Mouse (Mus musculus) hindbrain, embryonic 14.5 days (tissue): ENCODE measurements around the gene Bloc1s3. TPM values are rescaled to one million over a fixed set of nuclear protein-coding genes. Genes with fewer than 3 reads are reported as not detected.

Source experiments
- ATAC-seq: fragments of 200-750 bp; cut with Nextera tagmentation; 2 replicates; pipeline ENCODE4 v1.8.0; 2017; ENCODE audit warnings: moderate number of reproducible peaks, mild to moderate bottlenecking, moderate TSS enrichment, moderate library complexity; ENCODE audit not compliant: low FRiP score
- DNase-seq: peaks from one replicate; pipeline ENCODE4 v3.0.0-alpha.2; 2015; ENCODE audit warnings: low spot score
- H3K27ac ChIP-seq: fragments of 300-500 bp; sonication (generic); 2 replicates; pipeline ENCODE4 v1.5.1; 2014; ENCODE audit warnings: mild to moderate bottlenecking, moderate library complexity
- H3K27me3 ChIP-seq: fragments of 300-500 bp; sonication (generic); 2 replicates; pipeline ENCODE4 v1.6.1; 2014; ENCODE audit warnings: mild to moderate bottlenecking, low read length, mixed read lengths; ENCODE audit not compliant: control insufficient read depth, insufficient read depth
- H3K36me3 ChIP-seq: fragments of 300-500 bp; sonication (generic); replicated peaks from 2 replicates; pipeline ENCODE4 v1.6.1; 2014; ENCODE audit not compliant: control insufficient read depth, insufficient read depth
- H3K4me1 ChIP-seq: fragments of 300-500 bp; sonication (generic); replicated peaks from 2 replicates; pipeline ENCODE4 v1.6.1; 2014; ENCODE audit warnings: antibody characterized with exemption, low read length, mixed read lengths; ENCODE audit not compliant: control insufficient read depth, insufficient read depth
- H3K4me2 ChIP-seq: fragments of 300-500 bp; sonication (generic); replicated peaks from 2 replicates; pipeline ENCODE4 v1.6.1; 2014; ENCODE audit warnings: mild to moderate bottlenecking, moderate library complexity
- H3K4me3 ChIP-seq: fragments of 300-500 bp; sonication (generic); replicated peaks from 2 replicates; pipeline ENCODE4 v1.5.1; 2014; ENCODE audit warnings: mild to moderate bottlenecking, low read length
- H3K9ac ChIP-seq: fragments of 300-500 bp; sonication (generic); 2 replicates; pipeline ENCODE4 v1.6.1; 2014
- H3K9me3 ChIP-seq: fragments of 300-500 bp; sonication (generic); 2 replicates; pipeline ENCODE4 v1.6.1; 2016; ENCODE audit warnings: low read length; ENCODE audit not compliant: control insufficient read depth
- WGBS: fragments of 180-500 bp; shearing (Covaris S2); extraction: QIAGEN DNeasy Blood & Tissue Kit; methylation state at CpG from one replicate; pipeline ENCODE4 v1.1.7; 2014; 5-methylcytosine and 5-hydroxymethylcytosine counted together
- polyA plus RNA-seq: library from polyadenylated mRNA; unstranded; fragments of >200 nt; fragmentation: Nextera tagmentation; extraction: Ambion mirVana; gene quantifications from 2 replicates; pipeline ENCODE4 v1.2.1, GENCODE M21; 2014

The Bloc1s3 gene
- polyA plus RNA-seq, 1 experiment from 2014 or later: 3.6 TPM

DNA sequence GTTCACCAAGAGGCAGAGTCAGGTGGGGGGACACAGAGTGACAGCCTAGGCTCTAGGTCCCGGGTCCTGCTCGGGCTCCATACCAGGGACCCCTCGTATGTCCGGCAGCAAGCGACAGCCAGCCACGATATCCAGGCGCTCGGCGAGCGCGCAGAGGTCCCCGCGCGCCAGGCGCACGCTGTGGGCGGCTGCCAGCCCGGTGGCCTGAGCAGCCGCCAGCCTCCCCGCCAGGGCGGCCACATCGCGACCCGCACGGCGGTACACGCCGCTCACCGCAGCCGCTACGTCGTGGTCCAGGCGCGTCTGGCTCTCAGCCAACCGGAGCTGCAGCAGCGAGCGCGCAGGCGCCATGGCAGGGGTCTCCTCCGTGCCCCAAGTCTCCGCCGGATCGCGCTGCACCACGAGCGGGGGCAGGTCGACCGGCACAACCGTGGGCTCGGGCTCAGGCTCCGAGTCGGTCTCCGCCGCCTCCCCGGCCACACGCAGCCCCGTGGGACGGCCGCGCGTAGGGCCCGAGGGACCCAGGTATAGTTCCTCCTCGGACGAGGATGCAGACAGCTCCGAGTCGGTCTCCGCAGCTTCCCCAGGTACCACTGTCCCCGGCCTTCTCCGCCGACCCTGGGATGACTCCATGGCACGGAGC, 1.1 kb downstream of the Bloc1s3 start:
- H3K4me1 ChIP-seq: peaks cover 17% of the 10 kb centered on the region
- WGBS: under 1% methylated on average over 69 of the region's 71 CpGs
- H3K9ac ChIP-seq: peak overlapping the region; percentile 69
- H3K36me3 ChIP-seq: no peaks in the 10 kb centered on the region
- H3K4me3 ChIP-seq: peak overlapping the region; percentile 65
- no peak for ATAC-seq
- no peaks in the 10 kb centered on the region for H3K27me3 ChIP-seq
- peak overlapping the region; percentile 97 for H3K4me2 ChIP-seq
- peak; percentile 79 for DNase-seq
- H3K27ac ChIP-seq: peak overlapping the region; percentile 73
- no peaks in the 10 kb centered on the region for H3K9me3 ChIP-seq

GRCm38 (mm10) chr7:19506326-19506725, 1.8 kb downstream of the Bloc1s3 start:
- 21% methylated on average over 6 of the region's 6 CpGs for WGBS
- no peaks in the 10 kb centered on the region for H3K9me3 ChIP-seq
- H3K4me1 ChIP-seq: peaks cover 17% of the 10 kb centered on the region

DNA sequence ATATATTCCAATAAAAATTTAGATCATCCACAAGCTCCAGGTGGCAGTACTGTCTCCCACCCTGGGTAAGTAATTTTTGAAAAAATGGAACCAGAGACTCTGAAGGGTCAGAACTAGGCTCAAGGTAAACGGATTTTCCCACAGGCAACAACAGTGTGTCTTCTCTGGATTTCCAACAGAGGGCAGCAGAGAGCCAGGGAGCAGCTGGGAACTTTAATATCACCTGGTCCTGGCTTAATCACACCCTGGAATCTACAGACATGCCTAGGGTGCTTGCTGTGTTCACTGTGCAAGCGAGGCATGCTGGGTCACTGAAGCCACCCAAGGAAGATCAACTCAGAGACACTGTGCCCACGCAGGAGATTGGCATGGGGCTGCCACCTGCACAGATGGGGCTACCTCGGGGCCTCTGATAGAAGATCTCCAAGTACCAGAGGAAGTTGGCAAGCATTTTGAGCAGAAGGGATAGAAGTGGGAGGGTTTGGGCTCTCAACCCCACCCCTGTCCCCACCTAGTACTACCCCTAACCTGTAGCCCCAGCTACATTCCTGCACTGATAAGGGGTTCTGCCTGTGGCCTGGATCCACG, 4.6 kb downstream of the Bloc1s3 start:
- H3K4me1 ChIP-seq: peaks cover 10% of the 10 kb centered on the region; the same call in 1 of the 2 replicates
- H3K9ac ChIP-seq: no peak overlapping the region
- no peak overlapping the region for H3K4me2 ChIP-seq
- no peaks in the 10 kb centered on the region for H3K27me3 ChIP-seq
- 40% methylated on average over 5 of the region's 5 CpGs for WGBS
- H3K36me3 ChIP-seq: no peaks in the 10 kb centered on the region
- H3K4me3 ChIP-seq: no peak overlapping the region
- no peaks in the 10 kb centered on the region for H3K9me3 ChIP-seq
- ATAC-seq (no peak), DNase-seq (peak; percentile 63)
- H3K27ac ChIP-seq: no peak overlapping the region

More at GRCm38 (mm10) chr7:19506326-19506725, 1.8 kb downstream of the Bloc1s3 start:
- DNase-seq: no peak
- Histone ChIP-seq H3K27me3 (no peaks in the 10 kb centered on the region), H3K36me3 (no peaks in the 10 kb centered on the region), H3K9ac (no peak overlapping the region), H3K4me3 (peak overlapping the region; percentile 65), H3K4me2 (peak overlapping the region; percentile 97), H3K27ac (no peak overlapping the region)
- ATAC-seq: no peak

DNA sequence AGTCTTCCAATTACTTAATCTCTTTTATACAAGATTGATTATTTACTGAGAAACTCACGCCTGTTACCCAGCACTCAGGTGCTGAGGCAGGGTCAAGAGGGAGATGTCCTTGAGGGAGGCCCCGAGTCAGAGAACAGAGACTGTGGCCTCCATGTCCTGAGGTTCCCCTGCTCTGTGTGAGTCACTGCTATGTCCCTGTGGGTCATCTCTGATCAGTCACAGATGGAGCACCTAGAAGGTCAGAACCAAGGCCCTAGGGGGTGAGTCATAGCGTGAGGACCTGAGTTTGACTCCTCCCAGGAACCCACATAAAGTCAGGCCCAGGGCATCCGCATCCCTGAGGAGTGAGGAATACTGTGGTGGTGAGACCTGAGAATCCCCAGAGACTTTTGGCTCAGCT, 6.5 kb downstream of the Bloc1s3 start:
- Histone ChIP-seq H3K4me2 (no peak overlapping the region), H3K36me3 (no peaks in the 10 kb centered on the region), H3K9me3 (no peaks in the 10 kb centered on the region), H3K4me3 (no peak overlapping the region), H3K27me3 (no peaks in the 10 kb centered on the region), H3K9ac (no peak overlapping the region), H3K4me1 (peaks cover 2% of the 10 kb centered on the region; the same call in 1 of the 2 replicates), H3K27ac (no peak overlapping the region)
- ATAC-seq: no peak
- 73% methylated on average over 4 of the region's 4 CpGs for WGBS
- DNase-seq: no peak

- H3K4me1 ChIP-seq: no peaks in the 10 kb centered on the region
- H3K27ac ChIP-seq: no peak overlapping the region
- ATAC-seq (no peak), DNase-seq (no peak)
- H3K4me3 ChIP-seq: no peak overlapping the region
- no peaks in the 10 kb centered on the region for H3K9me3 ChIP-seq
- WGBS: 75% methylated on average over 12 of the region's 12 CpGs
- no peak overlapping the region for H3K9ac ChIP-seq
- H3K4me2 ChIP-seq: no peak overlapping the region
- H3K27me3 ChIP-seq: no peaks in the 10 kb centered on the region
- H3K36me3 ChIP-seq: no peaks in the 10 kb centered on the region
Observed at GRCm38 (mm10) chr7:19500420-19501363, 7.5 kb downstream of the Bloc1s3 start.

GRCm38 (mm10) chr7:19498326-19498725, 9.8 kb downstream of the Bloc1s3 start:
- Histone ChIP-seq H3K36me3 (no peaks in the 10 kb centered on the region), H3K9ac (no peak overlapping the region), H3K4me2 (no peak overlapping the region), H3K4me1 (no peaks in the 10 kb centered on the region), H3K27ac (no peak overlapping the region), H3K27me3 (0 out of 2 replicates have a peak, but pooled peaks cover 3% of the 10 kb centered on the region), H3K4me3 (no peak overlapping the region), H3K9me3 (no peaks in the 10 kb centered on the region)
- no peak for DNase-seq
- no peak for ATAC-seq
- WGBS: 79% methylated on average over 4 of the region's 4 CpGs

DNA sequence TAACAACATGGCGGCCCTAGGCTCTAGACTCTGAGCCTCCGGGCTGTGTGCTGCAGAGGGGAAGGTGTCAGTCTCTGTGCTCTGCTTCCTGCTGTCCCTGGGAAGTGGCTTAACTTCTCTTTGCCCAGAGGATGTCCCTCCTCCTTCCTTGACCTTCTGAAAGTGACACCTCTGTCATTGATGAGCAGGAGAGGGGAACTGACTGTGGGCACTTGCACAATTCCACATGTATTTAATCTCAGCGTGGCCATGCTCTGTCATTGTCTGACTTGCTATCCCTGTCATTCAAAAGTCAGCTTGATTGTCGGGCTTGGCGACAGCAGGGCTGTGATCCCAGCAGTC, 12.0 kb downstream of the Bloc1s3 start:
- Histone ChIP-seq H3K4me3 (no peak overlapping the region), H3K27me3 (peaks cover 19% of the 10 kb centered on the region), H3K27ac (no peak overlapping the region), H3K36me3 (no peaks in the 10 kb centered on the region), H3K9ac (no peak overlapping the region), H3K4me2 (no peak overlapping the region), H3K9me3 (no peaks in the 10 kb centered on the region), H3K4me1 (peaks cover 6% of the 10 kb centered on the region; the same call in 1 of the 2 replicates)
- DNase-seq: no peak
- no peak for ATAC-seq
- 59% methylated on average over 5 of the region's 5 CpGs for WGBS

- WGBS: 76% methylated on average over 20 of the region's 20 CpGs
- Histone ChIP-seq H3K9ac (no peak overlapping the region), H3K4me3 (no peak overlapping the region), H3K36me3 (no peaks in the 10 kb centered on the region), H3K27me3 (peaks cover 24% of the 10 kb centered on the region), H3K4me1 (peaks cover 6% of the 10 kb centered on the region; the same call in 1 of the 2 replicates), H3K4me2 (no peak overlapping the region), H3K9me3 (no peaks in the 10 kb centered on the region), H3K27ac (no peak overlapping the region)
- DNase-seq (no peak), ATAC-seq (no peak)
Observed at GRCm38 (mm10) chr7:19495521-19496213, 12.5 kb downstream of the Bloc1s3 start.
